Mouse (Mus musculus) forebrain, embryonic 14.5 days (tissue): ENCODE data around the gene Hoxc5. TPM values are rescaled to one million over a fixed set of nuclear protein-coding genes. Genes with fewer than 3 reads are reported as not detected.

ENCODE experiments used
- ATAC-seq: fragments of 200-750 bp; cut with Nextera tagmentation; 2 replicates; pipeline ENCODE4 v1.8.0; 2017; ENCODE audit warnings: mild to moderate bottlenecking, moderate library complexity
- DNase-seq: peaks from one replicate; pipeline ENCODE4 v3.0.0-alpha.2; 2015; ENCODE audit warnings: low spot score
- H3K27ac ChIP-seq: fragments of 300-500 bp; sonication (generic); 2 replicates; pipeline ENCODE4 v1.5.1; 2014; ENCODE audit warnings: low read depth, mild to moderate bottlenecking, control low read depth, low read length, moderate library complexity
- H3K27me3 ChIP-seq: fragments of 300-500 bp; sonication (generic); replicated peaks from 2 replicates; pipeline ENCODE4 v1.6.1; 2014; ENCODE audit warnings: low read length, control low read depth, mixed read lengths; ENCODE audit not compliant: control insufficient read depth, insufficient read depth
- H3K36me3 ChIP-seq: fragments of 300-500 bp; sonication (generic); 2 replicates; pipeline ENCODE4 v1.6.1; 2014; ENCODE audit warnings: low read length, control low read depth; ENCODE audit not compliant: control insufficient read depth, insufficient read depth
- H3K4me1 ChIP-seq: fragments of 300-500 bp; sonication (generic); 2 replicates; pipeline ENCODE4 v1.6.1; 2014; ENCODE audit warnings: antibody characterized with exemption, low read length, control low read depth; ENCODE audit not compliant: control insufficient read depth, insufficient read depth
- H3K4me2 ChIP-seq: fragments of 300-500 bp; sonication (generic); 2 replicates; pipeline ENCODE4 v1.6.1; 2014; ENCODE audit warnings: mild to moderate bottlenecking, control low read depth, low read length
- H3K4me3 ChIP-seq: fragments of 300-500 bp; sonication (generic); 2 replicates; pipeline ENCODE4 v1.5.1; 2014; ENCODE audit warnings: low read depth, low read length, control low read depth
- H3K9ac ChIP-seq: fragments of 300-500 bp; sonication (generic); 2 replicates; pipeline ENCODE4 v1.6.1; 2014; ENCODE audit warnings: mild to moderate bottlenecking, low read length, control low read depth, moderate library complexity
- H3K9me3 ChIP-seq: fragments of 300-500 bp; sonication (generic); replicated peaks from 2 replicates; pipeline ENCODE4 v1.6.1; 2016; ENCODE audit warnings: low read length, control low read depth, mixed read lengths; ENCODE audit not compliant: control insufficient read depth
- WGBS: fragments of 180-500 bp; shearing (Covaris S2); extraction: QIAGEN DNeasy Blood & Tissue Kit; methylation state at CpG from one replicate; pipeline ENCODE4 v1.1.7; 2014; 5-methylcytosine and 5-hydroxymethylcytosine counted together
- polyA plus RNA-seq: library from polyadenylated mRNA; unstranded; fragments of >200 nt; fragmentation: Nextera tagmentation; extraction: Ambion mirVana; gene quantifications from 2 replicates; pipeline ENCODE4 v1.2.1, GENCODE M21; 2014

The Hoxc5 gene
- polyA plus RNA-seq, 1 experiment from 2014 or later: not detected

DNA sequence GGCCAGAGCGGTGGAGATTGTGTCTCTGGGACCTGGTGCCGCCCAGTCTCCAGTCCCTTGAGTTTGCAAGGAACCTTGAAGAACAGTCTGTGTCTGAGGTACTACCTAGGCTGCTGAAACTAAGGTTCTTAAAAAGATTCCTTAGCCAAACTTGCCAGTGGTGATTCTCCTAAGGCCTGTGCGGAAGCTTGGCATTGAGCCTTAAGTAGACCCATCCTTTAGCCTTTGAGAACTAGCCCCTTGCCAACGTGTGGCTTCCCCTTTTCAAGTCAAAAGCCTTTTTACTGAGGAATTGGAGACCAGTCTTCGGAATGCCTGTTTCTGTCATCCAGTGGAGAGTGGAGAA, 23.8 kb upstream of the Hoxc5 start:
- Histone ChIP-seq H3K4me3 (no peak overlapping the region), H3K27ac (no peak overlapping the region), H3K4me1 (no peaks in the 10 kb centered on the region), H3K27me3 (peaks cover 99% of the 10 kb centered on the region), H3K9ac (no peak overlapping the region), H3K9me3 (no peaks in the 10 kb centered on the region), H3K36me3 (no peaks in the 10 kb centered on the region), H3K4me2 (no peak overlapping the region)
- DNase-seq (no peak), ATAC-seq (no peak)
- 0% methylated on average over 5 of the region's 5 CpGs for WGBS

DNA sequence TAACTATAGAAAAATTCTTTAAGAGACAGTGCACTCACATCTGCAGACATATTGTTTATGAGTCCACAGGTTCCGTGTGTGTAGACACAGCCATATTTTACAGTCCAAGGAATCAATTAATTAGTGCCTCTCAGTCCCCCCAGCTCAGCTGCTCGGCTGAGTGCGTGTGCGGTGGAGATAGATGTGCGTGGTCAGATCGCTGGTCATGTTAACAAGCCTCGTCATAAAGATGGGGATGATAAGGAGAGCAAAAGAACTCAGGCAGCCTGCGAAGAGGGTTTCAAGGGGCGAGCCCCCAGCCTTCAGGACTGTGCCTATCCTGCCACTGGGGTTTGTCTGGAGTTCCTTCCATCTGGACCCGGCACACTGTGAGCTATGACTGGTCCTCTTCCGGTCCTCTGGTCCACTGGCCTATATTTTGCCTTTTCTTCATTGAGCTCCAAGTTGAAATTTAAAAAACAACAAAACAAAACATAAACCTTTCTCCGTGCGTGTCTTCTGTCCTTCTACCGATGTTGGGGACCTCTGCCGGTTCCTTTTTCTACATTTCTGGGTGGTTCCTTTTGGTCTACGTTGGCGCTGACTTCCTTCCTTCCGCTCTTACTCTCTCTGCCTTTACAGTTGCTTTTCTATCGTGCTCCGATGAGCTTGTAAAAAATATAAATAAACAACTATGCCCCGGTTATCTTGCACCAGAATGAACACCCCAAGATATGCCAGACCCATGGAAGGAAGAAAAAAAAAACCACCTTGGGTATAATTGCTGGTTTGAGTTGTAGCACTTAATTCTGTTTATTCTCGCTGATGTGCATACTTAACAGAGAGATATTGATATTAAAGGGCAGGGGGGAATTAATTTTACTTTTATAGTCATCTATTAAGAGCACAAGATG, 21.8 kb upstream of the Hoxc5 start:
- DNase-seq (no peak), ATAC-seq (no peak)
- Histone ChIP-seq H3K9me3 (no peaks in the 10 kb centered on the region), H3K27me3 (peaks cover 99% of the 10 kb centered on the region), H3K4me2 (no peak overlapping the region), H3K4me1 (no peaks in the 10 kb centered on the region), H3K9ac (no peak overlapping the region), H3K27ac (no peak overlapping the region), H3K36me3 (no peaks in the 10 kb centered on the region), H3K4me3 (no peak overlapping the region)
- 7% methylated on average over 22 of the region's 22 CpGs for WGBS

DNA sequence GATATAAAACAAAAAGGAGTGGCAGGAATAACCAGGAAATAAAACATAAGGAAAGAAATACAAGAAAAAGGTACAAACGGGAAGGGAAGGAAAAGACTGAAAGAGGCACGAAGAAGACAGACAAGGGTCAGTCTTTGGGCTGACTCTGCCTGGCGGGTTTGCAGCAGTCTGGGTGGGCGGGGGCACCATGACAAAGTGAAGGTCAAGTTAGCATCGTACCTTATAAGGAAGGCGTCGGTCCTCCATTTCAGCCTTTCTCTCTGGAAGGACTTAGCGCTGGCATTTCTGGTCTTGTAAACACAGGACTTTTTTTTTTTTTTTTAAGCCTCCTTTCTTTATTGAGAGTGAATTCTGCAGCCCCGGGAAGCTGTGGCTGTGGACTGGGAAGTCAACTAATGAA, 20.0 kb upstream of the Hoxc5 start:
- Histone ChIP-seq H3K27ac (no peak overlapping the region), H3K9me3 (no peaks in the 10 kb centered on the region), H3K4me2 (no peak overlapping the region), H3K4me1 (no peaks in the 10 kb centered on the region), H3K27me3 (peaks cover 99% of the 10 kb centered on the region), H3K9ac (no peak overlapping the region), H3K36me3 (no peaks in the 10 kb centered on the region), H3K4me3 (no peak overlapping the region)
- no peak for DNase-seq
- ATAC-seq: no peak
- 1% methylated on average over 9 of the region's 9 CpGs for WGBS

GRCm38 (mm10) chr15:102948842-102949241, 18.4 kb upstream of the Hoxc5 start:
- DNase-seq: no peak
- H3K9ac ChIP-seq: no peak overlapping the region
- no peaks in the 10 kb centered on the region for H3K9me3 ChIP-seq
- no peak overlapping the region for H3K4me3 ChIP-seq
- H3K27me3 ChIP-seq: peaks cover 99% of the 10 kb centered on the region
- 11% methylated on average over 2 of the region's 2 CpGs for WGBS
- H3K27ac ChIP-seq: no peak overlapping the region
- no peak for ATAC-seq
- no peaks in the 10 kb centered on the region for H3K36me3 ChIP-seq
- no peak overlapping the region for H3K4me2 ChIP-seq
- no peaks in the 10 kb centered on the region for H3K4me1 ChIP-seq

DNA sequence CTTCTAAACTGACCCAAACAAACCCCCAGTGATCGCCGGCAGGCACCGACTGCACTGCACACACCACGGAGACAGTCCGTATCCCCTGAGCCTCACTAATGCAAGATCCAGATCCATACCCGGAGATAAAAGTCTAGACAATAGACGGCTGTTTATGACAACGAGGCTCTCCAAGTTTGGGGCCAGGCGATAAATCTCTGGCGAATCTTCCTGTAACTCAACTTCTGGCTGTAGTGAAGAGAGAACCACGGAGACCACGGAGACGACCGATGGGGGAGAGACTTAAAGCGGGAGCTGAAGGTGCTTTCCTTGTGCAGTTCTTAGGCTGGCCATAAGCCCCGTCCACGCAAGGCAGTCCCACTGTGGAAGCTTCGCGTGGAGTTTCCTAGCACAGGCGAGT, 17.5 kb upstream of the Hoxc5 start:
- peaks cover 99% of the 10 kb centered on the region for H3K27me3 ChIP-seq
- DNase-seq: no peak

GRCm38 (mm10) chr15:102950877-102951276, 16.4 kb upstream of the Hoxc5 start:
- ATAC-seq: no peak
- 6% methylated on average over 2 of the region's 2 CpGs for WGBS

More for the DNA sequence above, 17.5 kb upstream of the Hoxc5 start:
- no peak for ATAC-seq
- 1% methylated on average over 20 of the region's 20 CpGs for WGBS
- Histone ChIP-seq H3K9ac (no peak overlapping the region), H3K4me3 (no peak overlapping the region), H3K4me1 (no peaks in the 10 kb centered on the region), H3K9me3 (no peaks in the 10 kb centered on the region), H3K27ac (no peak overlapping the region), H3K36me3 (no peaks in the 10 kb centered on the region), H3K4me2 (no peak overlapping the region)

GRCm38 (mm10) chr15:102953561-102953960, 13.7 kb upstream of the Hoxc5 start:
- no peak for DNase-seq
- no peak for ATAC-seq
- Histone ChIP-seq H3K36me3 (no peaks in the 10 kb centered on the region), H3K9me3 (no peaks in the 10 kb centered on the region), H3K27me3 (peaks cover 98% of the 10 kb centered on the region), H3K4me1 (no peaks in the 10 kb centered on the region), H3K4me2 (no peak overlapping the region), H3K27ac (no peak overlapping the region), H3K4me3 (no peak overlapping the region), H3K9ac (no peak overlapping the region)
- 2% methylated on average over 6 of the region's 6 CpGs for WGBS

More at GRCm38 (mm10) chr15:102950877-102951276, 16.4 kb upstream of the Hoxc5 start:
- H3K4me1 ChIP-seq: no peaks in the 10 kb centered on the region
- H3K4me3 ChIP-seq: no peak overlapping the region
- no peak for DNase-seq
- H3K27ac ChIP-seq: no peak overlapping the region
- peaks cover 98% of the 10 kb centered on the region for H3K27me3 ChIP-seq
- no peaks in the 10 kb centered on the region for H3K9me3 ChIP-seq
- no peak overlapping the region for H3K9ac ChIP-seq
- H3K36me3 ChIP-seq: no peaks in the 10 kb centered on the region
- no peak overlapping the region for H3K4me2 ChIP-seq

DNA sequence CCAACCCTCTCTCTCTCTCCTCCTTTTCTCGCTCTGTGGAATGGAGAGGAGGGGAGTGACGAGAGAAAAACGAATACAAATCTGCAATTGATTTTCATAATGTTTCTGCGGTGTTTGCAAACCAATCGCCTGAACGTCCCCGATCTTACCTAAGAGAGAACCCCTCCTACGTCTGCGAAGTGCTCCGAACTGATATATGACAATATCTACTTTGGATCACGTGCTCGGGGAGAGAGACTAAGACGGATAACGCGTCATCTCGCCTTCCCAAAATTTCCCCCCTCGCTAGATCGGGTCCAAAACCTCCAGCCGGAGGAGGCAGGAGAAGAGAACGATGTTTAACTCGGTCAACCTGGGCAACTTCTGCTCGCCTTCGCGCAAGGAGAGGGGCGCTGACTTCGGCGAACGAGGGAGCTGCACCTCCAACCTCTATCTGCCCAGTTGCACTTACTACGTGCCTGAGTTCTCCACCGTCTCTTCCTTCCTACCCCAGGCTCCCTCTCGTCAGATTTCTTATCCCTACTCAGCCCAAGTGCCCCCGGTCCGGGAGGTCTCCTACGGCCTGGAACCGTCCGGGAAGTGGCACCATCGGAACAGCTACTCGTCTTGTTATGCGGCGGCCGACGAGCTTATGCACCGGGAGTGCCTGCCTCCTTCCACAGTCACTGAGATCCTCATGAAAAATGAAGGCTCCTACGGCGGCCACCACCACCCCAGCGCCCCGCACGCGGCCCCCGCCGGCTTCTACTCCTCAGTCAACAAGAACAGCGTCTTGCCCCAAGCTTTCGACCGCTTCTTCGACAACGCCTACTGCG, 12.8 kb upstream of the Hoxc5 start, which contains the start of gene Hoxc11:
Hoxc11 (plus strand) TSS at position 236 of the 815 bp plus-strand sequence.
- Histone ChIP-seq H3K27me3 (peaks cover 96% of the 10 kb centered on the region), H3K4me1 (no peaks in the 10 kb centered on the region), H3K4me3 (no peak within 1 kb of the TSS), H3K9ac (no peak within 1 kb of the TSS), H3K4me2 (no peak within 1 kb of the TSS), H3K27ac (no peak within 1 kb of the TSS), H3K36me3 (no peaks in the 10 kb centered on the region), H3K9me3 (no peaks in the 10 kb centered on the region)
- under 1% methylated on average over 55 of the region's 57 CpGs for WGBS
- ATAC-seq (no peak), DNase-seq (no peak)

GRCm38 (mm10) chr15:102955007-102955382, 12.2 kb upstream of the Hoxc5 start:
- Histone ChIP-seq H3K9me3 (no peaks in the 10 kb centered on the region), H3K4me1 (no peaks in the 10 kb centered on the region), H3K4me2 (no peak overlapping the region), H3K36me3 (no peaks in the 10 kb centered on the region), H3K27ac (no peak overlapping the region), H3K27me3 (peaks cover 96% of the 10 kb centered on the region), H3K9ac (no peak overlapping the region), H3K4me3 (no peak overlapping the region)
- 2% methylated on average over 28 of the region's 28 CpGs for WGBS
- ATAC-seq (no peak), DNase-seq (no peak)
